Mouse (Mus musculus) embryo, embryonic 10.5 days (tissue): ENCODE results near the gene Gm525.
"Not testable (repeated sequence)": the region's sequence is repeated elsewhere in the genome, so short reads cannot be mapped to it uniquely, and the experiment has no call there.

Source experiments
- DNase-seq: peaks from one replicate; pipeline ENCODE4 v3.0.0-alpha.2; 2015; ENCODE audit warnings: low spot score

Gene Gm525

GRCm38 (mm10) chr11:89064312-89064711 is 9.3 kb upstream of the Gm525 start:
- DNase-seq: no peak

- DNase-seq: no peak
Measured at GRCm38 (mm10) chr11:89065297-89065696, 8.3 kb upstream of the Gm525 start.

DNA sequence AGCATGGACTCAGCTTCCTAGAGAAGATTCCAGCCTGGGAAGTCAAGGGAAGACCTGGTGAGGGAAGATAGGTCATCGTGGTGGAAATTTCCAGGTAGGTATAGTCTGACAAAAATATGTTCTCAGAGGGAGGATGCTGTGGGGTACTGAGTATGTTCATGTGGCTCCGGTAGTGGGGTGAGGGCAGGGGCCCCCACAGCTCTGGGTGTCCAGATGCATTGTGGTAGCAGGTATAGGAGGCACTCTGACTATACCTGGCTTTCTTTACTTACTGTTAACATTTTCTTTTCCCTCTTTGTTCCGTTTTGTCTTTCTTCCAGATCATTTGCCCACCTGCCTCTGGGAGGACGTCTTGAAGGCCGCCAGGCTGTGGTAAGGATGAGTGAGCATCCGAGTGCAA is 7.5 kb upstream of the Gm525 start:
- no peak for DNase-seq

GRCm38 (mm10) chr11:89066750-89067149 is 6.9 kb upstream of the Gm525 start, which contains the start of gene Dgke:
Gene Dgke, minus strand, starts transcription at chr11:89066850.
- no peak for DNase-seq

- no peak for DNase-seq
Measured at GRCm38 (mm10) chr11:89067301-89067822, 6.3 kb upstream of the Gm525 start.

- no peak for DNase-seq
Measured at GRCm38 (mm10) chr11:89067871-89068490, 5.7 kb upstream of the Gm525 start.

DNA sequence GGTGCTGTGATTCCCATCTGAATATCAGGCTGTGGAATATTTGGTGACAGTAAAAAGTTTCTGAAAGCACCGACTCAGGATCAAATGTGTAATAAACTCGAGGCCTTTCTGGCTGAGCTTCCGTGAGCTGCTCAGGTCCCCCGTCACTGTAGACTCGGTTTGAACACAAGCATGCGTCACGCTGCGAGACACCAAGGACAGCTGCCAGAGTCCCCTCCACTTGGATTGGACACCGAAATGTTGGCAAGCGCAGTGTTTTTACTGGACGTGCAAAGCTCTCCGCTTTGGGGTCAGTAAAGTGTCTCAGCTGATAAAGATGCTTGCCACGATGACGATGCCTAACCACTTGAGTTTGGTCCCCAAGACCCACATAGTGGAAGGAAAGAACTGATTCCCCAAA is 5.0 kb upstream of the Gm525 start:
- no peak for DNase-seq

DNA sequence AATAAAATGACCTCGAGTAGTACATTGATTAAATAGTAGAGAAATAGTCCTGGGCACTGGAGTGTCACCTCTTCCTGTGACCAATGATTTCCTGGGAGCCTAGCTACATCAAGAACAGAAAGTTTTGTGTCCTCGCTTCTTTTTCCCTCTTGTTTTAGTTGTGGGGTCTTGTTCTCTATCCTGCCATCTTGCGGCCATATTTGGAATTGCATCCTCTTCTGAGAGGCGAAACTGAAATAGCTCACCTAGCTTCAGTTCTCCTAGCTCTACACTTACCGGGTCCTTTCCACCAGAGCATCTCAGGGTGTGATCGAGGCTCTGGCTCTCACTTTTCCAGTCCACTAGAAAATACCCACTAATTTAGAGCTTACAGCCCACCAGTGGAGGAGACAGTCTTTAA is 4.3 kb upstream of the Gm525 start:
- DNase-seq: peak; percentile 83

GRCm38 (mm10) chr11:89071522-89071921 is 2.1 kb upstream of the Gm525 start:
- no peak for DNase-seq

DNA sequence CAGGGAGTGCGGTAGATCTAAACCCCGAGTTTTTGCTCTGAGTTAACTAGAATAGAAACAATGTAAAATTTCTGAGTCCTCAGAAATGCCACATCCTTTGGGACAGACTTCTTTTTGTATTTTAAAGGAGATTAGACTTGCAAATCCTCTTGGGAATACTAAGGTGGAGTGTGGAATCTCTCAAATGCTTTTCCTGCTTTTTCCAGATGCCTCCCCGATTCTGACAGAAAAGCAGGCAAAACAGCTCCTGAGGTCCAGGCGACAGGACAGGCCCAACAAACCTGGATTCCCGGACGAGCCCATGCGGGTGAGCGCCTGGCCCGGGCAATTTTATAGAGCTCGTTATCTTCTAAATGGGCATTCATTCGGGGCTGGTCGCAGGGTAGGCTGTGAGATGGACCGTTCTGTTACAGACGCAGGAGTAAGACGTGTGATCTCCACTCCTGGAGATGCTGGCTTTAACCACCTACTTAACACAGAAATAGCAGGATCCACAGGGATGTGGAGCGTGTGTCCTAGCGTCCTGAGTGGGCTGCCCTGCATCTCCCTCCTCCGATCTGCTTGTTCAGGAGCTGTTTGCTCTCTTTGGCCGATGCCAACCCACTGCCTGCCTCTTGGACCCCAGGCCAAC is 1.3 kb downstream of the Gm525 start:
- DNase-seq: no peak

- no peak for DNase-seq
Measured at GRCm38 (mm10) chr11:89076370-89076821, 2.8 kb downstream of the Gm525 start.

GRCm38 (mm10) chr11:89077601-89078000 is 4.0 kb downstream of the Gm525 start:
- no peak for DNase-seq

DNA sequence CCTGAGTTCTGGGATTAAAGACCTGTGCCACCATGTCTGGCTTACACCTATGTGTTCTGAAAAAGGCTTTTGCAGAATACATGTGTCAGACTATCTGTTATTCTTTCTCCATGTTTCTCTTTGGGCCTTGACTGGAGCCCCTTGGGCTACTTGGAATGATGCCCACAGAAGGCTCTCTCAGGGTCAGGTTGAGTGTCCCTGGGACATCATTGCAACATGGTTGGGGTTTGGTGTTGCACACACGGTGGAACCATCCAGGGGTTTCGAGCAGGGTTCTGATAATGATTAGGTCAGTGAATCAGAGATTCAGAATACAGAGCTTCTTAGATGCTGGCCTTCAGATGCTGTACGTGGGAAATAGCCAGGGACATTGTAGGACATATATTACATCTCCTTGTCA is 4.7 kb downstream of the Gm525 start:
- no peak for DNase-seq

- no peak for DNase-seq
Measured at GRCm38 (mm10) chr11:89078996-89079680, 5.5 kb downstream of the Gm525 start.

DNA sequence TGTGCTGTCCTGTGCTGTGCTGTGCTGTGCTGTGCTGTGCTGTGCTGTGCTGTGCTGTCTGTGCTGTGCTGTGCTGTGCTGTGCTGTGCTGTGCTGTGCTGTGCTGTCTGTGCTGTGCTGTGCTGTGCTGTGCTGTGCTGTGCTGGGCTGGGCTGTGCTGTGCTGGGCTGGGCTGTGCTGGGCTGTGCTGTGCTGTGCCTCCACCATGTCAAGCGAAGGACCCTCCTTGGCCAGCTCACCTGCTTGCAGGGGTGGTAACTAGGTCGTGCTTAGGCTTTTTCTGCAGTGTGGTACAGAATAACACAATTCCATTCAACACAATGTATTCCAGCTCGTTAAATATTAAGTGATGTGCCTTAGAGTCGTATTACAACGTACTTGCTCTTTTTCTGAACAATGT is 8.3 kb downstream of the Gm525 start:
- not testable (repeated sequence) for DNase-seq

DNA sequence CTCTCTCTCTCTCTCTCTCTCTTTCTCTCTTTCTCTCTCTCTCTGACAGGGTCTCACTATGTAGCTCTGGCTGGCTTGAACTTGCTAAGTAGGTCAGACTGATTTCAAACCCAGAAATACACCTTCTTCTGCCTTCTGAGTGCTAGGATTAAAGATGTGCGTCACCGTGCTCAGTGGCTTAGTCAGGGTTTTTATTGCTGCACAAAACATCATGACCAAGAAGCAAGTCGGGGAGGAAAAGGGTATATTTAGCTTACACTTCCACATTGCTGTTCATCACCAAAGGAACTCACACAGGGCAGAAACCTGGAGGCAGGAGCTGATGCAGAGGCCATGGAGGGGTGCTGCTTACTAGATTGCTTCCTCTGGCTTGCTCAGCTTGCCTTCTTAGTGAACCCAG is 9.1 kb downstream of the Gm525 start:
- not testable (repeated sequence) for DNase-seq

DNA sequence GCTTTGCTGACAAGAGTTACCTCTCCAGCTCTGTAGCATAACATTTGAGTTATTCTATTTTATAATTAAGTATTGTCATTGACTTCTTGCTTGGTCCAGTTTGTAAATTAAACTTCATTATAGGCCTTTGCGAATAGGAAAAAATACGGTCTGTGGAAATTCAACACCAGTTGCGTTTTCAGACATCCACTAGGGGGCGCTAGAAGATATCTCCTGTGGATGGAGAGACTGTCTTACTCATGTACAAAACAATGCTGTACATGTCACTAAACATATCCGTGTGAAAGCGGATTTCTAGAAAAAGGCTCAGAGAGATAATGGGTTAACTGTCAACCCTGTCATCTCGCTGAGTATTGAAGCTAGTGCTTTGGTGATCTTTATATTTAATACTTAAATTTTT is 11.0 kb downstream of the Gm525 start:
- peak; percentile 78 for DNase-seq

GRCm38 (mm10) chr11:89086208-89086809 is 12.7 kb downstream of the Gm525 start:
- DNase-seq: no peak

- no peak for DNase-seq
Measured at GRCm38 (mm10) chr11:89088754-89089153, 15.1 kb downstream of the Gm525 start.

GRCm38 (mm10) chr11:89090359-89090758 is 16.7 kb downstream of the Gm525 start:
- not testable (repeated sequence) for DNase-seq

GRCm38 (mm10) chr11:89092714-89093113 is 19.1 kb downstream of the Gm525 start:
- no peak for DNase-seq

DNA sequence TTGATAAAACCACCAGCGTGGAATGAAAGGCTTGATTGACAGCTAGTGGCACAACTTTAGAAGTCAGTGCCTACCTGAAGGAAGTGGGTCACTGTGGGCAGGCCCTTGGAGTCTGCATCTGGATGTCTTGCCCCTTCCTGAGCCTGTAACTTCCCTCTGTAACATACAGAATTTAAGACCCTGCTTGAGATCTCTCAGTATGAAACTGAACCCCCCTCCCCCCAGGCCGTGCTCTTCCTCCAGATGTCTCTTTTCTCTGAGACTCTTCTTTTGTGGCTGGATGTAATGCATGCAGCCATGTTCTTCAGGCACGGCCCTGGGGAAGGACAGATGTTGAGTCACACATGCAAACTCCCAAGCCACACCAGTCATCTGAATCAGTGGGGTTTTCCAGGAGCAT is 21.7 kb downstream of the Gm525 start:
- no peak for DNase-seq

- DNase-seq: not testable (repeated sequence)
Measured at GRCm38 (mm10) chr11:89097292-89097691, 23.7 kb downstream of the Gm525 start.
